Mouse (Mus musculus) heart, embryonic 14.5 days (tissue): ENCODE results near the gene Mpzl2. TPM values are rescaled to one million over a fixed set of nuclear protein-coding genes. Genes with fewer than 3 reads are reported as not detected.

Experiments used
- ATAC-seq: fragments of 200-750 bp; cut with Nextera tagmentation; 2 replicates; pipeline ENCODE4 v1.8.0; 2017; ENCODE audit warnings: low read depth, moderate TSS enrichment; ENCODE audit not compliant: insufficient number of reproducible peaks, insufficient read depth, low FRiP score
- H3K27ac ChIP-seq, 2 experiments: fragments of 200-500 bp in 1 of 2; fragments of 300-500 bp in 1 of 2; sonication (generic) in 1 of 2; replicated peaks in 1 of 2; 2 replicates each; pipeline ENCODE4 v1.5.1; 2012 to 2014; ENCODE audit warnings: low read depth in 2 of 2, low read length in 2 of 2, control low read depth in 1 of 2, mild to moderate bottlenecking in 1 of 2, mixed read lengths in 1 of 2; ENCODE audit not compliant: control insufficient read depth in 1 of 2, insufficient read depth in 1 of 2
- H3K27me3 ChIP-seq: fragments of 300-500 bp; sonication (generic); 2 replicates; pipeline ENCODE4 v1.6.1; 2014; ENCODE audit warnings: mild to moderate bottlenecking, low read length, control low read depth; ENCODE audit not compliant: control insufficient read depth, insufficient read depth
- H3K36me3 ChIP-seq: fragments of 300-500 bp; sonication (generic); 2 replicates; pipeline ENCODE4 v1.6.1; 2014; ENCODE audit warnings: mild to moderate bottlenecking, control low read depth, low read length, mixed read lengths; ENCODE audit not compliant: control insufficient read depth, insufficient read depth
- H3K4me1 ChIP-seq, 2 experiments: fragments of 200-500 bp in 1 of 2; fragments of 300-500 bp in 1 of 2; sonication (generic) in 1 of 2; 2 replicates each; pipeline ENCODE4 v1.6.1; 2012 to 2014; ENCODE audit warnings: low read length in 2 of 2, control low read depth in 1 of 2, mixed read lengths in 1 of 2; ENCODE audit not compliant: control insufficient read depth in 2 of 2, insufficient read depth in 2 of 2
- H3K4me2 ChIP-seq: fragments of 300-500 bp; sonication (generic); 2 replicates; pipeline ENCODE4 v1.6.1; 2014; ENCODE audit warnings: mild to moderate bottlenecking, low read length
- H3K4me3 ChIP-seq, 2 experiments: fragments of 200-500 bp in 1 of 2; fragments of 300-500 bp in 1 of 2; sonication (generic) in 1 of 2; 2 replicates each; pipeline ENCODE4 v1.5.1; 2012 to 2014; ENCODE audit warnings: low read length in 2 of 2, mild to moderate bottlenecking in 2 of 2, control low read depth in 1 of 2, low read depth in 1 of 2, moderate library complexity in 1 of 2; ENCODE audit not compliant: control insufficient read depth in 1 of 2, insufficient read depth in 1 of 2
- H3K9ac ChIP-seq: fragments of 300-500 bp; sonication (generic); 2 replicates; pipeline ENCODE4 v1.6.1; 2014; ENCODE audit warnings: mild to moderate bottlenecking, low read length
- H3K9me3 ChIP-seq: fragments of 300-500 bp; sonication (generic); 2 replicates; pipeline ENCODE4 v1.6.1; 2016; ENCODE audit warnings: low read length, control low read depth; ENCODE audit not compliant: control insufficient read depth
- WGBS: fragments of 180-500 bp; shearing (Covaris S2); extraction: QIAGEN DNeasy Blood & Tissue Kit; methylation state at CpG from one replicate; pipeline ENCODE4 v1.1.7; 2014; 5-methylcytosine and 5-hydroxymethylcytosine counted together
- polyA plus RNA-seq: library from polyadenylated mRNA; unstranded; fragments of >200 nt; fragmentation: Nextera tagmentation; extraction: Ambion mirVana; gene quantifications from 2 replicates; pipeline ENCODE4 v1.2.1, GENCODE M21; 2014

Mpzl2 gene
- polyA plus RNA-seq, 1 experiment from 2014 or later: 1.1 TPM

DNA sequence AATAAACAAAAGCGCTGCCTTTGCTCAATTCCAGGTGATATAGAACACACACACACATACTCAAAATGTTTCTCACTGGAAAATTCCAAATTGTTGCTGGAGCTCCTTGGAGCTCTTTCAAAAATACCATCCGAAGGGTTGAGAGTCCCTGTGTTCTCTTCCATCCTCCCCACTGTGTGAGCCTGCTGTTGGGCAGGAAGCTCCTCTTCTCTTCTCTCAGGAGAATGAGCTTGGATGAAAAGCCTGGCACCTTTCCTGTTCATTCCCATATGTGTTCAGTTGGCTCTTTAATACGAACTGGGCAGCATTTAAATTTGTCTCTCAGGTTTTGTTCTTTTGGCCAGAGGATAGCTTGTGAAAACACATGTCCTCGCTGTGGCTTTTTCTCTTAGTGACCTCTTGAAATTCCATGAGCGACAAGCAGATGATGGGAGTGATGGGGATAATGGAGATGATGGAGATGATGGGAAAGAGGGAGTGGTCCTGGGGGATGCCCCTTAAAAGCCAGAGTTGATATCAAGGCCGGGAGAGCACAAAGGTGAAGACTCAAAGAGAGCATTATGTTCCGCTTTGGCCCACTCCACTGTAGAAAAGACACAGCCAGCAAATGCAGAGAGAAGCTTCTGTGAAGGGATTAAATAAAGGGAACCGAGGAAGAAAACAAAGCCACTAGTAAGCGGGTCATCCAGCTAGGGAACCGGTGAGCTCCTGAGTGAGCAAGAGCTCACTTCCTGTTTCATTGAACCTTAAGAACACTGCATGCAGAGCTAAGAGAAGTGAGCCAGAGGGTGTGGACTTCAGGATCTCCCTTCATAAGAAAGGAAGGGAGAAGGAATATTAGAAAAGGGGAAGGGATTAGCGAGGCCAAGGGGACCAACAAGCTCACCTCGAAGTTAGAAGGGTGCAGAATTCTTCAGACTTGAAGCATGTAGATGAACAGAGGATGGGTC is 46.4 kb downstream of the Mpzl2 start:
- H3K27ac ChIP-seq: no peak overlapping the region
- no peak overlapping the region for H3K4me2 ChIP-seq
- peaks cover 4% of the 10 kb centered on the region; the same call in 1 of the 2 replicates for H3K27me3 ChIP-seq
- H3K4me3 ChIP-seq: no peak overlapping the region
- H3K36me3 ChIP-seq: no peaks in the 10 kb centered on the region
- 70% methylated on average over 12 of the region's 12 CpGs for WGBS
- H3K4me1 ChIP-seq: no peaks in the 10 kb centered on the region
- no peaks in the 10 kb centered on the region for H3K9me3 ChIP-seq
- H3K9ac ChIP-seq: no peak overlapping the region
- ATAC-seq: no peak

- H3K9me3 ChIP-seq: no peaks in the 10 kb centered on the region
- H3K4me2 ChIP-seq: no peak overlapping the region
- no peak overlapping the region for H3K4me3 ChIP-seq
- no peak overlapping the region for H3K27ac ChIP-seq
- no peaks in the 10 kb centered on the region for H3K36me3 ChIP-seq
- H3K27me3 ChIP-seq: no peaks in the 10 kb centered on the region
- H3K4me1 ChIP-seq: peaks cover 0 to 4% of the 10 kb centered on the region in 2 experiments; a peak in 2 of 4 replicates
- no peak overlapping the region for H3K9ac ChIP-seq
- ATAC-seq: no peak
Observed at GRCm38 (mm10) chr9:45088040-45088439, 48.4 kb downstream of the Mpzl2 start.

DNA sequence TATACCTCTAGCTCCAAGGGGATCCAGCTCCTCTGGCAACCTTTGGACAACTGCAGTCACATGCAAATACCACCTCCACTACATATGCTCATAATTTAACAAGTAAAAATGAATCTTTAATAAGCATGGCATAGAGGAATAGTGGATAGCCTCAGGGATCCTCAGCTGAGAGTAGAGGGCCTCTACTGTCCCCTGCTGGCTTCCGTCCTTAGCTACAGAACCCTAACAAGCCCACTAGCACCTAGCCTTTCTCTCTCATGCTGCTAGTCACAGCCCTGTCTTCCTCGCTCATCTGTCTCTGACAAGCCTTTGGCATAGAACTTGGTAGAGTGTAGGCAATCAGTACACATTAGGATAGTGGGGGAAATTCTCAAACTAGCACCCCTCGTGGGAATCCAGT is 51.2 kb downstream of the Mpzl2 start:
- Histone ChIP-seq H3K9me3 (no peaks in the 10 kb centered on the region), H3K27ac (no peak overlapping the region), H3K36me3 (no peaks in the 10 kb centered on the region), H3K9ac (no peak overlapping the region), H3K4me1 (peaks cover 0 to 4% of the 10 kb centered on the region in 2 experiments; a peak in 2 of 4 replicates), H3K4me3 (no peak overlapping the region), H3K4me2 (no peak overlapping the region), H3K27me3 (no peaks in the 10 kb centered on the region)
- WGBS: 53% methylated on average over 3 of the region's 3 CpGs
- ATAC-seq: no peak

DNA sequence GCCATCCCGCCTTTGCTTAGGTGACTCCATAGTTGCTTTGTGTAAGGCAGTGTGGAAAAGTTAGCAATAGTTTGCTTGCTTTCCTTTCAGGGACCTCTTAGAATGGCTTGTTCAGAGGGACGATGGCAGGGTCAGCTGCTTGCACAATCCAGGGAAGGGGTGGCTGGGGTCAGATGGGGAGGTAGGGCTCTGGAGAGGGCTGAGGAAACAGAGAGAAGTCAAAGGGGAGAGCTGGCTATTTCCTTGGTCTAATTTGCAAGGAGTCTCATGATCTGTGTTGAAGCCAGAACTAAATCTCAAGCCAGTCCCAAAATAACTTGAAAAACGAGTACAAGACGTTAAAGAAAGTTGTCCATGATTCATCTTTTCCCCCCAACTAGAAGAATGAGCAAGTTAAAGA is 53.0 kb downstream of the Mpzl2 start:
- no peak for ATAC-seq
- H3K27me3 ChIP-seq: no peaks in the 10 kb centered on the region
- peak overlapping the region in 1 of 2 experiments; percentile 41; a peak in 2 of 4 replicates for H3K27ac ChIP-seq
- no peak overlapping the region for H3K9ac ChIP-seq
- H3K4me3 ChIP-seq: no peak overlapping the region
- no peaks in the 10 kb centered on the region for H3K9me3 ChIP-seq
- no peak overlapping the region for H3K4me2 ChIP-seq
- H3K4me1 ChIP-seq: peaks cover 0 to 4% of the 10 kb centered on the region in 2 experiments; a peak in 2 of 4 replicates
- 44% methylated on average over 4 of the region's 4 CpGs for WGBS
- H3K36me3 ChIP-seq: no peaks in the 10 kb centered on the region

- 79% methylated on average over 6 of the region's 6 CpGs for WGBS
- no peak overlapping the region for H3K9ac ChIP-seq
Observed at GRCm38 (mm10) chr9:45095149-45095937, 55.7 kb downstream of the Mpzl2 start.

DNA sequence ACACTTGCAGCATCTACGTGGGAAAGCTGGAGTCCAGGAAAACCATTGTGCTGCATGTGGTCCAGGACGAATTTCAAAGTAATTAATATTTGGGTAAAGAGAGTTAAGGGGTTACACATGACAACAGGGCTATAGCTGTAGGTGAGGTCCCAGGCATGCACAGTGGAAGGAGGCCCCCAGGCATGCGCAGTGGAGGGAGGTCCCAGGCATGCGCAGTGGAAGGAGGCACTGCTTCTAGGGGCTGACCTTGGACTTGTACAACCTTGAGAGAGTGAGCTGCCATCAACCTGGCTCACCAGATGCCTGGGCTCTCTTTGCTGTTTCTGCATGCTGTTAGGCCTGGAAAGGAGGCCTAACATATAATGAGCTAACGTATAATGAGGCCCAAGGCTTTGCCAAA is 58.3 kb downstream of the Mpzl2 start:
- H3K4me3 ChIP-seq: no peak overlapping the region
- no peak for ATAC-seq
- WGBS: 82% methylated on average over 5 of the region's 5 CpGs
- no peak overlapping the region for H3K27ac ChIP-seq
- H3K9ac ChIP-seq: no peak overlapping the region
- H3K36me3 ChIP-seq: no peaks in the 10 kb centered on the region
- no peak overlapping the region for H3K4me2 ChIP-seq
- H3K27me3 ChIP-seq: no peaks in the 10 kb centered on the region
- peaks cover under 1 to 4% of the 10 kb centered on the region in 2 experiments; a peak in 2 of 4 replicates for H3K4me1 ChIP-seq
- no peaks in the 10 kb centered on the region for H3K9me3 ChIP-seq

More at GRCm38 (mm10) chr9:45095149-45095937, 55.7 kb downstream of the Mpzl2 start:
- no peaks in the 10 kb centered on the region for H3K9me3 ChIP-seq
- no peak for ATAC-seq
- peaks cover 0 to 4% of the 10 kb centered on the region in 2 experiments; a peak in 2 of 4 replicates for H3K4me1 ChIP-seq
- no peaks in the 10 kb centered on the region for H3K36me3 ChIP-seq
- no peak overlapping the region for H3K4me3 ChIP-seq
- H3K27me3 ChIP-seq: no peaks in the 10 kb centered on the region
- no peak overlapping the region for H3K27ac ChIP-seq
- H3K4me2 ChIP-seq: no peak overlapping the region

GRCm38 (mm10) chr9:45098426-45098825 is 58.8 kb downstream of the Mpzl2 start:
- Histone ChIP-seq H3K4me2 (no peak overlapping the region), H3K27me3 (no peaks in the 10 kb centered on the region), H3K9me3 (no peaks in the 10 kb centered on the region), H3K9ac (no peak overlapping the region), H3K4me1 (peaks cover 4 to 9% of the 10 kb centered on the region in 2 experiments; a peak in 3 of 4 replicates), H3K36me3 (no peaks in the 10 kb centered on the region), H3K4me3 (no peak overlapping the region), H3K27ac (no peak overlapping the region)
- no peak for ATAC-seq
- WGBS: 30% methylated on average over 3 of the region's 3 CpGs
